Mouse (Mus musculus) heart, embryonic 14.5 days (tissue): ENCODE data around the gene Hoxd1. TPM values are rescaled to one million over a fixed set of nuclear protein-coding genes. Genes with fewer than 3 reads are reported as not detected.

Experiments used
- ATAC-seq: fragments of 200-750 bp; cut with Nextera tagmentation; 2 replicates; pipeline ENCODE4 v1.8.0; 2017; ENCODE audit warnings: low read depth, moderate TSS enrichment; ENCODE audit not compliant: insufficient number of reproducible peaks, insufficient read depth, low FRiP score
- H3K27ac ChIP-seq, 2 experiments: fragments of 200-500 bp in 1 of 2; fragments of 300-500 bp in 1 of 2; sonication (generic) in 1 of 2; replicated peaks in 1 of 2; 2 replicates each; pipeline ENCODE4 v1.5.1; 2012 to 2014; ENCODE audit warnings: low read depth in 2 of 2, low read length in 2 of 2, control low read depth in 1 of 2, mild to moderate bottlenecking in 1 of 2, mixed read lengths in 1 of 2; ENCODE audit not compliant: control insufficient read depth in 1 of 2, insufficient read depth in 1 of 2
- H3K27me3 ChIP-seq: fragments of 300-500 bp; sonication (generic); 2 replicates; pipeline ENCODE4 v1.6.1; 2014; ENCODE audit warnings: mild to moderate bottlenecking, low read length, control low read depth; ENCODE audit not compliant: control insufficient read depth, insufficient read depth
- H3K36me3 ChIP-seq: fragments of 300-500 bp; sonication (generic); 2 replicates; pipeline ENCODE4 v1.6.1; 2014; ENCODE audit warnings: mild to moderate bottlenecking, control low read depth, low read length, mixed read lengths; ENCODE audit not compliant: control insufficient read depth, insufficient read depth
- H3K4me1 ChIP-seq, 2 experiments: fragments of 200-500 bp in 1 of 2; fragments of 300-500 bp in 1 of 2; sonication (generic) in 1 of 2; 2 replicates each; pipeline ENCODE4 v1.6.1; 2012 to 2014; ENCODE audit warnings: low read length in 2 of 2, control low read depth in 1 of 2, mixed read lengths in 1 of 2; ENCODE audit not compliant: control insufficient read depth in 2 of 2, insufficient read depth in 2 of 2
- H3K4me2 ChIP-seq: fragments of 300-500 bp; sonication (generic); 2 replicates; pipeline ENCODE4 v1.6.1; 2014; ENCODE audit warnings: mild to moderate bottlenecking, low read length
- H3K4me3 ChIP-seq, 2 experiments: fragments of 200-500 bp in 1 of 2; fragments of 300-500 bp in 1 of 2; sonication (generic) in 1 of 2; 2 replicates each; pipeline ENCODE4 v1.5.1; 2012 to 2014; ENCODE audit warnings: low read length in 2 of 2, mild to moderate bottlenecking in 2 of 2, control low read depth in 1 of 2, low read depth in 1 of 2, moderate library complexity in 1 of 2; ENCODE audit not compliant: control insufficient read depth in 1 of 2, insufficient read depth in 1 of 2
- H3K9ac ChIP-seq: fragments of 300-500 bp; sonication (generic); 2 replicates; pipeline ENCODE4 v1.6.1; 2014; ENCODE audit warnings: mild to moderate bottlenecking, low read length
- H3K9me3 ChIP-seq: fragments of 300-500 bp; sonication (generic); 2 replicates; pipeline ENCODE4 v1.6.1; 2016; ENCODE audit warnings: low read length, control low read depth; ENCODE audit not compliant: control insufficient read depth
- WGBS: fragments of 180-500 bp; shearing (Covaris S2); extraction: QIAGEN DNeasy Blood & Tissue Kit; methylation state at CpG from one replicate; pipeline ENCODE4 v1.1.7; 2014; 5-methylcytosine and 5-hydroxymethylcytosine counted together
- polyA plus RNA-seq: library from polyadenylated mRNA; unstranded; fragments of >200 nt; fragmentation: Nextera tagmentation; extraction: Ambion mirVana; gene quantifications from 2 replicates; pipeline ENCODE4 v1.2.1, GENCODE M21; 2014

Hoxd1 gene
- polyA plus RNA-seq, 1 experiment from 2014 or later, result not detected

DNA sequence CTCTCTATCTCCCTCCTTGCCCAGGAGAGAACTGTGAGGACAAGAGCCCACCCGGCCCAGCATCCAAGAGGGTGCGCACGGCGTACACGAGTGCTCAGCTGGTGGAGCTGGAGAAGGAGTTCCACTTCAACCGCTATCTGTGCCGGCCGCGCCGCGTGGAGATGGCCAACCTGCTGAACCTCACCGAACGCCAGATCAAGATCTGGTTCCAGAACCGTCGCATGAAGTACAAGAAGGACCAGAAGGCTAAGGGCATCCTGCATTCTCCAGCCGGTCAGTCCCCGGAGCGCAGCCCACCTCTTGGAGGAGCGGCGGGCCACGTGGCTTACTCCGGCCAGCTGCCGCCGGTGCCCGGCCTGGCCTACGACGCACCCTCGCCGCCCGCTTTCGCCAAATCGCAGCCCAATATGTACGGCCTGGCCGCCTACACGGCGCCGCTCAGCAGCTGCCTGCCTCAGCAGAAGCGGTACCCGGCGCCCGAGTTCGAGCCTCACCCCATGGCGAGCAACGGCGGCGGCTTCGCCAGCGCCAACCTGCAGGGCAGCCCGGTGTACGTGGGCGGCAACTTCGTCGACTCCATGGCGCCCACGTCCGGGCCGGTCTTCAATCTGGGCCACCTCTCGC is 16.4 kb upstream of the Hoxd1 start:
- Histone ChIP-seq H3K4me2 (peak overlapping the region; percentile 11; the same call in 1 of the 2 replicates), H3K9ac (no peak overlapping the region), H3K27me3 (peaks cover 98% of the 10 kb centered on the region), H3K36me3 (no peaks in the 10 kb centered on the region), H3K27ac (no peak overlapping the region), H3K4me1 (peaks cover 6 to 9% of the 10 kb centered on the region in 2 experiments; a peak in 3 of 4 replicates), H3K4me3 (no peak overlapping the region), H3K9me3 (no peaks in the 10 kb centered on the region)
- no peak for ATAC-seq
- 2% methylated on average over 58 of the region's 58 CpGs for WGBS

DNA sequence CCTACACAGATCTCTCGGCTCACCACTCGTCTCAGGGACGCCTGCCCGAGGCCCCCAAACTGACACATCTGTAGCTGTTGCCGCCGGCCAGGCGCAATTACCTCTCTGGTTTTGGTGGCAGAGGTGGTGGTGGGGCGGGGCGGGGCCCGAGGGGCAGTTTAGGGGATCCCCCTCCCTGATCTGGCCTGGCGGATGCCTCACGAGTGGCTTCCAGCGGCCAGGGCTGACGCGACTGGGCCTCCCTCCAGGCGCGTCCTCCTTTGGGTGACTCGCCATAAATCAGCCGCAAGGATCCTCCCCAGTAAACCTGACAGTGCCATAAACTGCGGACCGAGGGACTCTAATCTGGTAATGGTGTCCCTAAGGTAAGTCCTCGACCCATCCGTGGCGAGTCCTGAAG is 15.8 kb upstream of the Hoxd1 start:
- Histone ChIP-seq H3K27ac (no peak overlapping the region), H3K27me3 (peaks cover 98% of the 10 kb centered on the region), H3K9ac (no peak overlapping the region), H3K4me1 (peaks cover 6 to 9% of the 10 kb centered on the region in 2 experiments; a peak in 3 of 4 replicates), H3K36me3 (no peaks in the 10 kb centered on the region), H3K4me2 (no peak overlapping the region), H3K9me3 (no peaks in the 10 kb centered on the region), H3K4me3 (no peak overlapping the region)
- ATAC-seq, result no peak
- 3% methylated on average over 23 of the region's 24 CpGs for WGBS

DNA sequence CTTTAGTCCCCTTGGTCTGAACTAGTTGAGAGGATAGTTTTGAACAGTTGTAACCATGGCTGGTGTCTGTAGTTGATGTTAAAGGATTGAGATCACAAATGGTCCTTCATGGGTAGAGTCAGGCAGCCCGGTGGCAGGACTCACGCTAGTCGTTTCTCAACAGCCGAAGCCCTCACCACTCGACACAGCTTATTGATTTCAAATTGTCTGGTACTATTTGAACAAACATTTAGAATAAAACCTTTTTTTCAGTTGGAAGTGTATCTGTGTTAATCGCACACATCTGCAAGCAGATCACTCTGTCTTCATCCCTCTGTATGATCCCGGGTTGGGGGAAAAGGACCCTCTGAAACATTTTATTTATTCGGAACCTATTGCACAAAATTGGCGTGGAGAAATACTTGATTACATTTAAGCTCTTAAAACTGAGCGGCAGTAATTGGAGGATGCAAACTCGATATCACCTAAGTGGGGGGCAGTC is 15.1 kb upstream of the Hoxd1 start:
- H3K4me1 ChIP-seq, result peaks cover 9 to 12% of the 10 kb centered on the region in 2 experiments
- H3K9ac ChIP-seq, result no peak overlapping the region
- H3K27me3 ChIP-seq, result peaks cover 98% of the 10 kb centered on the region
- no peak overlapping the region for H3K4me3 ChIP-seq
- WGBS, result 11% methylated on average over 11 of the region's 11 CpGs
- ATAC-seq, result no peak
- no peaks in the 10 kb centered on the region for H3K36me3 ChIP-seq
- no peak overlapping the region for H3K4me2 ChIP-seq
- no peaks in the 10 kb centered on the region for H3K9me3 ChIP-seq
- no peak overlapping the region for H3K27ac ChIP-seq

DNA sequence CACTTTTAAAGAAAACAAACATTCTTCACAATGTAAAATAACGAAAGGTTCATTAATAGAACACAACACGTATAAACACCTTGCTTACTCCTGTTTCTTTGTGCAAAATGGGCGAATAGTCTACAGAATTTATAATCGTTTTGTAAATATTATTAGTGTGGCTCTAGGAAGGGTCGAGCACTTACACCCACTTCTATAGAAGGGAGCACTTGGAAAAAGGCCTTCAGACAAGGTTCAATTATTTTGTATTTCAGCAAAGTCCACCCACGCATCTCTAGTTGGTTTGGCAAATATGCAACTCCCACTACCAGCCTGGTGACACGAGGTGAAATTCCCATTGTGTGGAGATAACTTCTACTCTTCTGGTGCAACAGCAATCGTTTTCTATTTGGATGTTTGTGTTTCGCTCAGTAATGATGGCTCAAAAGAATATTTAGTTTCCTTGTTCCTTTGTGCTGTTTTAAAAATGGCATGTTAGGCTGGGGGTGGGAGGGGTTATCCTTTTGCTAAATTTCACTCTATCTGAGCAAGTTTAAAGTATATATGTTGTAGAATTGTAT is 14.3 kb upstream of the Hoxd1 start:
- no peak overlapping the region for H3K27ac ChIP-seq
- 4% methylated on average over 9 of the region's 9 CpGs for WGBS
- no peak for ATAC-seq
- no peaks in the 10 kb centered on the region for H3K9me3 ChIP-seq
- peaks cover 11 to 18% of the 10 kb centered on the region in 2 experiments for H3K4me1 ChIP-seq
- H3K36me3 ChIP-seq, result no peaks in the 10 kb centered on the region
- no peak overlapping the region for H3K4me3 ChIP-seq
- H3K4me2 ChIP-seq, result no peak overlapping the region
- H3K9ac ChIP-seq, result no peak overlapping the region
- peaks cover 98% of the 10 kb centered on the region for H3K27me3 ChIP-seq

DNA sequence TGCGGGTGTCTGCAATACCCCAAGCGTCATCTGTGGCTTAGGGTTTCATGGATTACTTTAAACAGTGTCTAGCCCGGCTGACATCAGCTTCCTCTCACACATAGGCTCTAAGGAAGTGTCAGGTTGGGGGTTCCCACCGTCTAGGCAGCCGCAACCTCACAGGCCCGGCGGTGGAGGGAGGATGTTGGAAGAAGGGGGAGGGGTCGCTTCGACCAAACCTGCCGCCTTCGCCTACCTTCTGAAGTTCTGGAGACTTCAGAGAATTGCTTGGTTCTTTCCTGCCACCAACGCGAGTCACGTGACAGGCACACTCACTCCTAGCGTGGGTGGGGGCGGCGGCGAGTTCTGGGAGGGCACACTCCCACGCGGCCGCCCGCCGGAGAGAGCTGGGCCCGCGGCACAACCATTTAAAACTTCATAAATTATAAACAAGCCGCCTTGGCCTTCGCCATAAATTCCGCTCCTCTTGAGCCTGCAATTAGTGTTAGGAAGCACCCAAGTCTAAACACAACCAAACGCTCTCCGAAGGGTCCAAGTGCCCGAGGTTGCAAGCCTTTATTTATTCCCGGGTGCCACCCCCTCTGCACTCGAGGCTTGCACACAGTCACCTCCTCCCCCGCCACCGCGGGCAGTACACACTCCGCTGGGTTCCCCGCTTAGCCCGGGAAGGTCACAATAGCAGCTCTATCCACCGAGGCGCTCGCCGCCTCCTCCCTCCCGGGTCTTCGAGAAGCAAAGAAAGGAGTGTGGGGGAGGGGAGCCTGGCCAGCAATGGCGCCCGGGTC is 13.3 kb upstream of the Hoxd1 start:
- Histone ChIP-seq H3K27ac (no peak overlapping the region), H3K36me3 (no peaks in the 10 kb centered on the region), H3K4me3 (peak overlapping the region; percentile 2 to 28), H3K4me1 (peaks cover 11 to 18% of the 10 kb centered on the region in 2 experiments), H3K9me3 (no peaks in the 10 kb centered on the region), H3K9ac (no peak overlapping the region; the same call in 1 of the 2 replicates), H3K4me2 (peak overlapping the region; percentile 56), H3K27me3 (peaks cover 98% of the 10 kb centered on the region)
- under 1% methylated on average over 47 of the region's 47 CpGs for WGBS
- ATAC-seq, result no peak

DNA sequence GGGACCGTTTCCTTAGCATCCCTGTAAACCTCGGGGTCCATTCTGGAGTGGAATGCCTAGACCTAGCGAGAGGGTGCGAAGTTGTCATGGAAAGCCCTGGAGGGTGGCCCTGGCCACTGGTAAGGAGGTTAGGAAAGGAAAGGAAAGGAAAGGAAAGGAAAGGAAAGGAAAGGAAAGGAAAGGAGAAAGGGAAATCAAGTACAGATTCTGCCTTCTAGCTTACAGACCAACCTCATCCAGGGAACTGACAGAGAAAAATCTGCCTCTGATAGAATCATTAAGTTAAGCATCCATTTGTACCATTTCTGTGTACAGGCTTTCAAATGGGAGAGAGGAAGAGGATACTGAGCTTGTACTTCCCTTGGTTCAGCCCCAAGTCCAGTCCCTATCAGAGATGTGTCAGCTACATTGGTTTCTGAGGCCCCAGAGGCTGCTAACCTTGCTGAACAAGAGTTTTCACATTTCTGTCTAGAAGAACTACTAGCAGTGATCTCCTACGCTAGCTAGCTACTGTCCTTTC is 12.0 kb upstream of the Hoxd1 start:
- 19% methylated on average over 5 of the region's 5 CpGs for WGBS
- no peaks in the 10 kb centered on the region for H3K9me3 ChIP-seq
- H3K4me1 ChIP-seq, result peaks cover 11 to 18% of the 10 kb centered on the region in 2 experiments
- peaks cover 96% of the 10 kb centered on the region for H3K27me3 ChIP-seq
- no peak for ATAC-seq
- no peak overlapping the region for H3K27ac ChIP-seq
- H3K4me2 ChIP-seq, result no peak overlapping the region
- no peak overlapping the region for H3K4me3 ChIP-seq
- H3K36me3 ChIP-seq, result no peaks in the 10 kb centered on the region
- no peak overlapping the region for H3K9ac ChIP-seq

DNA sequence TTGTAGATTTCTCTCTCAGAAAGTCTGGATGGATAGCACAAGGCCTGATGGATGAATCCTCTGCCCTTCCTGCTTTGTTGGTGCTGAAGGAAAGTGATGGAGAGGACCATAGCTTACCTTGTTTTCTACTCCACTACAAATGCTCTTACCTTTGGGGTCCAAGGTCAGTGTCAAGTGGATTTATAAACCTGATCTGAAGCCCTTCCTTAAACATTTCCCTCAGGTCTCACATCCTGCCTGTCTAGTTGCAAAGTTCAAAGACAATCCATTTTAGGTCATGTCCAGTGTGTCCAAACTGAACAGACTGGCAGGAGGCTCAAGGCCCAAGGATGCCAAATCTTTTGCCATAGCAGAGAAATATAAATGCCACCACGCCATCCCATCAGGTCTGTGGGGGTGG is 10.9 kb upstream of the Hoxd1 start:
- no peak for ATAC-seq
- 77% methylated on average over 1 of the region's 1 CpGs for WGBS

More for the DNA sequence above, 10.9 kb upstream of the Hoxd1 start:
- peaks cover 96% of the 10 kb centered on the region for H3K27me3 ChIP-seq
- no peaks in the 10 kb centered on the region for H3K9me3 ChIP-seq
- no peak overlapping the region for H3K27ac ChIP-seq
- no peak overlapping the region for H3K4me3 ChIP-seq
- no peak overlapping the region for H3K9ac ChIP-seq
- H3K4me1 ChIP-seq, result peaks cover 7 to 18% of the 10 kb centered on the region in 2 experiments
- no peaks in the 10 kb centered on the region for H3K36me3 ChIP-seq
- H3K4me2 ChIP-seq, result no peak overlapping the region
